Mouse (Mus musculus) embryo, embryonic 10.5 days (tissue): ENCODE measurements at regions not wholly inside any gene's neighbourhood (a gene's known extent, or its start where the extent isn't known, plus 50 kb on each side); places are given as distances from the start of the nearest gene placed in this dataset.

Source experiments
- DNase-seq: peaks from one replicate; pipeline ENCODE4 v3.0.0-alpha.2; 2015; ENCODE audit warnings: low spot score

- DNase-seq = no peak
Observed at GRCm38 (mm10) chr11:45535501-45536025, 316.3 kb upstream of the Clint1 start.

GRCm38 (mm10) chr11:45538011-45538410 is 313.8 kb upstream of the Clint1 start:
- no peak for DNase-seq

GRCm38 (mm10) chr11:45539459-45539858 is 312.4 kb upstream of the Clint1 start:
- peak; percentile 88 for DNase-seq

GRCm38 (mm10) chr11:45544531-45544930 is 307.3 kb upstream of the Clint1 start:
- no peak for DNase-seq

- no peak for DNase-seq
Observed at GRCm38 (mm10) chr11:45545896-45546626, 305.8 kb upstream of the Clint1 start.

- DNase-seq = no peak
Observed at GRCm38 (mm10) chr11:45546861-45547260, 305.0 kb upstream of the Clint1 start.

- DNase-seq = peak; percentile 28
Observed at GRCm38 (mm10) chr11:45550376-45550775, 301.5 kb upstream of the Clint1 start.

GRCm38 (mm10) chr11:45577469-45578154 is 274.2 kb upstream of the Clint1 start:
- DNase-seq = peak; percentile 44

- DNase-seq = no peak
Observed at GRCm38 (mm10) chr11:45592335-45592734, 259.5 kb upstream of the Clint1 start.

- peak; percentile 14 for DNase-seq
Observed at GRCm38 (mm10) chr11:45592890-45593642, 258.8 kb upstream of the Clint1 start.

- no peak for DNase-seq
Observed at GRCm38 (mm10) chr11:45595372-45595771, 256.5 kb upstream of the Clint1 start.

- no peak for DNase-seq
Observed at GRCm38 (mm10) chr11:45621824-45622223, 230.0 kb upstream of the Clint1 start.

- DNase-seq = no peak
Observed at GRCm38 (mm10) chr11:45622701-45623100, 229.2 kb upstream of the Clint1 start.

- no peak for DNase-seq
Observed at GRCm38 (mm10) chr11:45624233-45624632, 227.6 kb upstream of the Clint1 start.

- peak; percentile 24 for DNase-seq
Observed at GRCm38 (mm10) chr11:45629250-45629649, 222.6 kb upstream of the Clint1 start.

GRCm38 (mm10) chr11:45634535-45635235 is 217.2 kb upstream of the Clint1 start:
- no peak for DNase-seq

- no peak for DNase-seq
Observed at GRCm38 (mm10) chr11:45635896-45636295, 216.0 kb upstream of the Clint1 start.

GRCm38 (mm10) chr11:45639236-45639635 is 212.6 kb upstream of the Clint1 start:
- no peak for DNase-seq

GRCm38 (mm10) chr11:45642142-45642756 is 209.6 kb upstream of the Clint1 start:
- no peak for DNase-seq

- no peak for DNase-seq
Observed at GRCm38 (mm10) chr11:45643629-45644325, 208.1 kb upstream of the Clint1 start.

- no peak for DNase-seq
Observed at GRCm38 (mm10) chr11:45645815-45646214, 206.0 kb upstream of the Clint1 start.
